Mouse (Mus musculus) thymus, adult 2 months (tissue): ENCODE data around the gene Ints1.

Experiments used
- CTCF ChIP-seq: fragments of 200-500 bp; IDR thresholded peaks from 2 replicates; pipeline ENCODE4 v1.5.1; 2012; ENCODE audit warnings: mild to moderate bottlenecking, control low read depth, low read length, moderate library complexity, borderline replicate concordance; ENCODE audit not compliant: control insufficient read depth, poor library complexity, insufficient read depth; ENCODE audit errors: extremely low read depth
- POLR2A ChIP-seq: fragments of 200-500 bp; IDR thresholded peaks from 2 replicates; pipeline ENCODE4 v1.6.1; 2012; ENCODE audit warnings: mild to moderate bottlenecking, low read length, control low read depth, moderate library complexity; ENCODE audit not compliant: control insufficient read depth, poor library complexity, insufficient read depth; ENCODE audit errors: extremely low read depth

DNA sequence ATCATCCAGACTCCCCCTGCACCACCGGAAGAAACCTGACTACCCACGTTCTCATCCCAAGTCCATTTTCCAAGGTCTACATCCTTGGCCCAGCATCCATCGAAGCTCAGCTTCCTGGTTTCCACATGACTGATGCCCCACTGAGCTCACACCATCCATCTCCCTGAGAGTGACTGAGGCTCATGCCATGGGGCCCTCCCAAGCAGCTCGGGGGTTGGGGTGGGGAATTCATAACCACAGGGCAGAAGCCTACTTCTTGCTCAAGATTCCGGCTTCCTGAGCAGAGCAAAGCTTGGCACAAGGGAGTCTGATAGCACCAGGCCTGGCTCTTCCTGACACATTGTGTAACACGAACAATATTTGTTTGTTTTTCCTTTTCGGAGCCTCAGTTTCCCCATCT is 40.7 kb downstream of the Ints1 start:
- TF ChIP-seq CTCF (no peak), POLR2A (no peak)
